Mouse (Mus musculus): ENCODE data around the gene Surf2. TPM values are rescaled to one million over a fixed set of nuclear protein-coding genes. Genes with fewer than 3 reads are reported as not detected.
"Not testable (repeated sequence)": the region's sequence is repeated elsewhere in the genome, so short reads cannot be mapped to it uniquely, and the experiment has no call there.

Gene Surf2
- total RNA-seq (2014; rRNA removed) (10.0 and 10.3 TPM in 2 replicates), polyA plus RNA-seq (2012; rRNA removed) (11.6 and 14.5 TPM in 2 replicates)

- peak within 1 kb of the TSS; percentile 65 for H3K9ac ChIP-seq (ENCODE audit: low read depth, low read length)
- peak within 1 kb of the TSS; percentile 59 for H3K27ac ChIP-seq (replicated peaks; ENCODE audit: insufficient read depth, low read depth, low read length)
- TF ChIP-seq POLR2A (IDR thresholded peaks at IDR 0.05; ENCODE audit: extremely low read depth, insufficient read depth, low read length) (0 out of 2 replicates have a peak, but pooled peaks have one; percentile 49), CTCF (IDR thresholded peaks at IDR 0.05; ENCODE audit: low read depth, low read length) (no peak)
- peaks cover 31% of the 10 kb centered on the region for H3K4me1 ChIP-seq (ENCODE audit: control insufficient read depth, insufficient read depth, low read length)
- 1% methylated on average over 47 of the region's 47 CpGs for WGBS
- peak; percentile 85 for DNase-seq (ENCODE audit: extremely low read depth, low read depth, low spot score)
- no peaks in the 10 kb centered on the region for H3K27me3 ChIP-seq (ENCODE audit: control insufficient read depth, insufficient read depth, low read length)
- H3K79me2 ChIP-seq (ENCODE audit: control insufficient read depth, insufficient read depth, low read length), result peaks cover 17% of the 10 kb centered on the region
- peaks cover 38% of the 10 kb centered on the region for H3K36me3 ChIP-seq (ENCODE audit: control insufficient read depth, insufficient read depth, low read length)
- H3K4me3 ChIP-seq (ENCODE audit: insufficient read depth, low read depth, low read length), result peak within 1 kb of the TSS; percentile 66
Observed at GRCm38 (mm10) chr2:26915927-26916728, at the start of gene Surf2, which contains the start of gene Surf1. Gene Surf2, plus strand, starts transcription at chr2:26916367. Gene Surf1, minus strand, starts transcription at chr2:26916530.

GRCm38 (mm10) chr2:26870666-26871065 is 45.5 kb upstream of the Surf2 start:
- Histone ChIP-seq H3K9ac (ENCODE audit: low read depth, low read length) (no peak overlapping the region), H3K27me3 (ENCODE audit: control insufficient read depth, insufficient read depth, low read length) (peaks cover 3% of the 10 kb centered on the region), H3K27ac (replicated peaks; ENCODE audit: insufficient read depth, low read depth, low read length) (no peak overlapping the region), H3K36me3 (ENCODE audit: control insufficient read depth, insufficient read depth, low read length) (no peaks in the 10 kb centered on the region), H3K79me2 (ENCODE audit: control insufficient read depth, insufficient read depth, low read length) (no peaks in the 10 kb centered on the region), H3K4me3 (ENCODE audit: insufficient read depth, low read depth, low read length) (no peak overlapping the region), H3K4me1 (ENCODE audit: control insufficient read depth, insufficient read depth, low read length) (no peaks in the 10 kb centered on the region)
- whole genome bisulfite sequencing, result 53% methylated on average over 6 of the region's 6 CpGs
- no peak for TF ChIP-seq POLR2A (IDR thresholded peaks at IDR 0.05; ENCODE audit: extremely low read depth, insufficient read depth, low read length)
- no peak for TF ChIP-seq CTCF (IDR thresholded peaks at IDR 0.05; ENCODE audit: low read depth, low read length)
- DNase-seq (ENCODE audit: extremely low read depth, low read depth, low spot score), result no peak

GRCm38 (mm10) chr2:26878571-26878970 is 37.6 kb upstream of the Surf2 start:
- H3K27me3 ChIP-seq (ENCODE audit: control insufficient read depth, insufficient read depth, low read length), result no peaks in the 10 kb centered on the region
- H3K79me2 ChIP-seq (ENCODE audit: control insufficient read depth, insufficient read depth, low read length), result no peaks in the 10 kb centered on the region
- H3K4me1 ChIP-seq (ENCODE audit: control insufficient read depth, insufficient read depth, low read length), result no peaks in the 10 kb centered on the region
- H3K4me3 ChIP-seq (ENCODE audit: insufficient read depth, low read depth, low read length), result no peak overlapping the region
- no peak for DNase-seq (ENCODE audit: extremely low read depth, low read depth, low spot score)
- no peaks in the 10 kb centered on the region for H3K36me3 ChIP-seq (ENCODE audit: control insufficient read depth, insufficient read depth, low read length)
- TF ChIP-seq CTCF (IDR thresholded peaks at IDR 0.05; ENCODE audit: low read depth, low read length) (no peak), POLR2A (IDR thresholded peaks at IDR 0.05; ENCODE audit: extremely low read depth, insufficient read depth, low read length) (no peak)
- H3K27ac ChIP-seq (replicated peaks; ENCODE audit: insufficient read depth, low read depth, low read length), result no peak overlapping the region
- no peak overlapping the region for H3K9ac ChIP-seq (ENCODE audit: low read depth, low read length)

GRCm38 (mm10) chr2:26885541-26885940 is 30.6 kb upstream of the Surf2 start:
- not testable (repeated sequence) for H3K4me1 ChIP-seq (ENCODE audit: control insufficient read depth, insufficient read depth, low read length); H3K36me3 ChIP-seq (ENCODE audit: control insufficient read depth, insufficient read depth, low read length); H3K9ac ChIP-seq (ENCODE audit: low read depth, low read length); H3K27me3 ChIP-seq (ENCODE audit: control insufficient read depth, insufficient read depth, low read length); H3K27ac ChIP-seq (replicated peaks; ENCODE audit: insufficient read depth, low read depth, low read length); H3K4me3 ChIP-seq (ENCODE audit: insufficient read depth, low read depth, low read length); DNase-seq (ENCODE audit: extremely low read depth, low read depth, low spot score); H3K79me2 ChIP-seq (ENCODE audit: control insufficient read depth, insufficient read depth, low read length)
- WGBS, result 96% methylated on average over 2 of the region's 2 CpGs

GRCm38 (mm10) chr2:26886170-26886569 is 30.0 kb upstream of the Surf2 start:
- not testable (repeated sequence) for DNase-seq (ENCODE audit: extremely low read depth, low read depth, low spot score); H3K4me3 ChIP-seq (ENCODE audit: insufficient read depth, low read depth, low read length); H3K27me3 ChIP-seq (ENCODE audit: control insufficient read depth, insufficient read depth, low read length); H3K27ac ChIP-seq (replicated peaks; ENCODE audit: insufficient read depth, low read depth, low read length); H3K9ac ChIP-seq (ENCODE audit: low read depth, low read length); H3K79me2 ChIP-seq (ENCODE audit: control insufficient read depth, insufficient read depth, low read length); H3K4me1 ChIP-seq (ENCODE audit: control insufficient read depth, insufficient read depth, low read length)
- WGBS, result 84% methylated on average over 4 of the region's 4 CpGs
- peaks cover 12% of the 10 kb centered on the region for H3K36me3 ChIP-seq (ENCODE audit: control insufficient read depth, insufficient read depth, low read length)

GRCm38 (mm10) chr2:26895898-26896297 is 20.3 kb upstream of the Surf2 start:
- TF ChIP-seq POLR2A (IDR thresholded peaks at IDR 0.05; ENCODE audit: extremely low read depth, insufficient read depth, low read length) (no peak), CTCF (IDR thresholded peaks at IDR 0.05; ENCODE audit: low read depth, low read length) (no peak)
- H3K36me3 ChIP-seq (ENCODE audit: control insufficient read depth, insufficient read depth, low read length), result peaks cover 52% of the 10 kb centered on the region
- no peak overlapping the region for H3K4me3 ChIP-seq (ENCODE audit: insufficient read depth, low read depth, low read length)
- WGBS, result 88% methylated on average over 4 of the region's 4 CpGs
- H3K27ac ChIP-seq (replicated peaks; ENCODE audit: insufficient read depth, low read depth, low read length), result no peak overlapping the region
- no peaks in the 10 kb centered on the region for H3K27me3 ChIP-seq (ENCODE audit: control insufficient read depth, insufficient read depth, low read length)
- DNase-seq (ENCODE audit: extremely low read depth, low read depth, low spot score), result no peak
- no peaks in the 10 kb centered on the region for H3K79me2 ChIP-seq (ENCODE audit: control insufficient read depth, insufficient read depth, low read length)
- H3K9ac ChIP-seq (ENCODE audit: low read depth, low read length), result no peak overlapping the region
- no peaks in the 10 kb centered on the region for H3K4me1 ChIP-seq (ENCODE audit: control insufficient read depth, insufficient read depth, low read length)
